In the genomic region with DNA sequence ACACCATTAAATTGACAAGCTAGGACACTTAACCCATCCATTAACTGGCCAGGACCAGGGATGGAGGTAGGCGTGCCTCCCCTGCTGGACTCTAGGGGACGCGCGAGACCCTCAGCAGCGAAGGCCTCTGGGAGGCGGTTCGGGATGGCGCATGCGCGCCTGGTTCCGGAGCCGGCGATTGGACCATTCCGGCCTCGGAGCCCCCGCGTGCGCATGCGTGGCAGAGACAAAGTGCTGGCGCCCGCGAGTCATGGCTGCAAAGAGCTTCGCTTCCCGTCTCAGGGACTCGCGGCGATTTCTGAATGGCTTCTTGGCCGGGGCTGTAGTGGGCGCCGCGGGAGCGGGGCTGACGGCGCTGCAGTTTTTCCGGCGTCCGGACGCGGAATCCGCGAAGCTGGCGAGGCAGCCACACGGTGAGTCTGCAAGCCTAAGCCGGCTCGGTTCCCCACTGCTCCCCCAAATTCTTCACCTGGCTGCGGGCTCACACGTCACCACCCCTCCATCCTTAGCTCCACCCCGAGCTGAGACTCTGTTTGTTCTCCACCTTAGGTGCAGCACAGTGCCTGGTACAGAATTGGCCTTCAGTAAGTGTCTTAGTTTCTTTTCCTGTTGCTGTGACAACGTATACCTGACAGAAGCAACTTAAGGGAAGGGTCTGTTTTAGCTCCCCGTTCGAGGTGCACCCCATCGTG, we compare ENCODE assay signal across 7 mouse cellular contexts. TPM values are rescaled to one million over a fixed set of nuclear protein-coding genes. Genes with fewer than 3 reads are reported as not detected.
DNase-seq lines count a peak whose midpoint lies in the region; ATAC-seq and TF ChIP-seq lines count a peak whose summit lies in the region.

Gene Exog, plus strand, starts transcription at position 206 of the 692 bp plus-strand sequence.

- intact Hi-C loops in left cerebral cortex, postnatal 4 days (cut with DNase I): no loop called here

- peak; percentile 90 for TF ChIP-seq CTCF in intestine, postnatal 0 days (IDR thresholded peaks at IDR 0.05; ENCODE audit: low read depth)
- peak; percentile 60 for TF ChIP-seq CTCF in small intestine, adult 2 months (IDR thresholded peaks at IDR 0.05; ENCODE audit: extremely low read depth, insufficient read length, insufficient replicate concordance, low read depth, low read length)

- peak within 1 kb of the TSS; percentile 52 for H3K9ac ChIP-seq in intestine, postnatal 0 days (ENCODE audit: low read depth, low read length)
- H3K9ac ChIP-seq in midbrain, embryonic 12.5 days (replicated peaks): peak within 1 kb of the TSS; percentile 90

- peak within 1 kb of the TSS; percentile 72 for H3K4me3 ChIP-seq in intestine, postnatal 0 days (ENCODE audit: low read depth, low read length)
- H3K4me3 ChIP-seq in midbrain, embryonic 12.5 days: peak within 1 kb of the TSS; percentile 92
- peak within 1 kb of the TSS; percentile 72 for H3K4me3 ChIP-seq in small intestine, adult 2 months (ENCODE audit: low read depth, low read length)

- peak within 1 kb of the TSS; percentile 58; the same call in 1 of the 2 replicates for H3K27ac ChIP-seq in intestine, postnatal 0 days (ENCODE audit: low read depth, low read length)
- H3K27ac ChIP-seq in midbrain, embryonic 12.5 days (replicated peaks): peak within 1 kb of the TSS; percentile 77
- H3K27ac ChIP-seq in small intestine, adult 2 months (ENCODE audit: insufficient read depth, low read depth, low read length): peak within 1 kb of the TSS; percentile 2; the same call in 1 of the 2 replicates

- H3K4me2 ChIP-seq in intestine, postnatal 0 days (replicated peaks; ENCODE audit: low read depth): peak within 1 kb of the TSS; percentile 88
- H3K4me2 ChIP-seq in midbrain, embryonic 12.5 days (replicated peaks): peak within 1 kb of the TSS; percentile 93

- DNase-seq in adrenal gland, adult 2 months: peak; percentile 97
- peak; percentile 96 for DNase-seq in embryo, embryonic 11.5 days (ENCODE audit: low read depth, low spot score)
- peak; percentile 99 for DNase-seq in gastrocnemius, postnatal 4 days (ENCODE audit: low spot score in 2 of 2)
- DNase-seq in left cerebral cortex, postnatal 4 days: peak; percentile 100

- H3K9me3 ChIP-seq in intestine, postnatal 0 days (ENCODE audit: control insufficient read depth): no peaks in the 10 kb centered on the region
- no peaks in the 10 kb centered on the region for H3K9me3 ChIP-seq in midbrain, embryonic 12.5 days

- peaks cover 22% of the 10 kb centered on the region for H3K36me3 ChIP-seq in intestine, postnatal 0 days (ENCODE audit: control insufficient read depth, insufficient read depth)
- H3K36me3 ChIP-seq in midbrain, embryonic 12.5 days: peaks cover 40% of the 10 kb centered on the region
- H3K36me3 ChIP-seq in small intestine, adult 2 months (ENCODE audit: control insufficient read depth, insufficient read depth, low read length): peaks cover 11% of the 10 kb centered on the region

- TF ChIP-seq POLR2A in small intestine, adult 2 months (IDR thresholded peaks at IDR 0.05; ENCODE audit: low read depth, low read length): peak; percentile 42; the same call in 1 of the 2 replicates

- under 1% methylated on average over 52 of the region's 52 CpGs for WGBS in intestine, postnatal 0 days
- under 1% methylated on average over 52 of the region's 52 CpGs for WGBS in midbrain, embryonic 12.5 days
- under 1% methylated on average over 52 of the region's 52 CpGs for WGBS in small intestine, adult 2 months

- H3K27me3 ChIP-seq in intestine, postnatal 0 days (replicated peaks; ENCODE audit: control insufficient read depth, insufficient read depth, low read length): no peaks in the 10 kb centered on the region
- H3K27me3 ChIP-seq in midbrain, embryonic 12.5 days: no peaks in the 10 kb centered on the region
- no peaks in the 10 kb centered on the region for H3K27me3 ChIP-seq in small intestine, adult 2 months (ENCODE audit: control insufficient read depth, insufficient read depth, low read length)

- no peaks in the 10 kb centered on the region for H3K4me1 ChIP-seq in intestine, postnatal 0 days (replicated peaks; ENCODE audit: control insufficient read depth, insufficient read depth, low read length)
- peaks cover 13% of the 10 kb centered on the region for H3K4me1 ChIP-seq in midbrain, embryonic 12.5 days
- H3K4me1 ChIP-seq in small intestine, adult 2 months (ENCODE audit: control insufficient read depth, insufficient read depth, insufficient read length, low read length): peaks cover 5% of the 10 kb centered on the region; the same call in 1 of the 2 replicates

- ATAC-seq in intestine, postnatal 0 days: peak; percentile 82
- ATAC-seq in midbrain, embryonic 12.5 days (ENCODE audit: low FRiP score, low read depth): peak; percentile 93

RNA-seq across cellular contexts. Expression of gene Exog, which starts in this region (rescaled TPM):
- 1 to 10 TPM; 3.7 to 4.4 TPM for total RNA-seq in adrenal gland, adult 2 months (2021)
- 1.5 and 1.6 TPM in 2 replicates for polyA plus RNA-seq in adrenal gland, adult 2 months (2012; rRNA removed)
- 1 to 10 TPM; 3.9 to 4.3 TPM for total RNA-seq in gastrocnemius, postnatal 4 days (2021)
- polyA plus RNA-seq in intestine, postnatal 0 days (2015; fragmentation: Nextera tagmentation; extraction: Ambion mirVana): 4.4 and 4.6 TPM in 2 replicates
- 10 to 100 TPM; 28.8 to 29.0 TPM for total RNA-seq in left cerebral cortex, postnatal 4 days (2021)
- polyA plus RNA-seq in midbrain, embryonic 12.5 days (2016; fragmentation: Nextera tagmentation; extraction: Ambion mirVana): 38.1 and 45.1 TPM in 2 replicates
- polyA plus RNA-seq in small intestine, adult 2 months (2012; rRNA removed): 0.91 and 1.1 TPM in 2 replicates

Comparison
In these comparisons a context has a peak if more than half of its experiments do, and no peak if none do; other contexts are left out.
1. Peak in every context shown above with its lines: DNase-seq, ATAC-seq, H3K4me3 ChIP-seq and H3K27ac ChIP-seq.
2. RNA of gene Exog (total RNA-seq): 28.8 to 29.0 TPM in left cerebral cortex, postnatal 4 days; 3.7 to 4.4 TPM in adrenal gland, adult 2 months and 3.9 to 4.3 TPM in gastrocnemius, postnatal 4 days; every median in the first group is over 4 times any median in the second.
3. H3K27ac ChIP-seq: peak in every context shown above with its lines; median percentile 77 in midbrain, embryonic 12.5 days; 58 in intestine, postnatal 0 days; 2 in small intestine, adult 2 months.